Mouse (Mus musculus): Measurements from ENCODE around the gene Galnt13. TPM values are rescaled to one million over a fixed set of nuclear protein-coding genes. Genes with fewer than 3 reads are reported as not detected.

The Galnt13 gene
- total and polyA plus RNA-seq, 3 experiments: not detected

GRCm38 (mm10) chr2:54437501-54437830, 1.3 kb downstream of the Galnt13 start:
- peaks cover 44% of the 10 kb centered on the region for H3K9me3 ChIP-seq (replicated peaks; ENCODE audit: low read length)
- H3K79me2 ChIP-seq (replicated peaks; ENCODE audit: control insufficient read depth, extremely low read depth, insufficient read depth, poor library complexity, severe bottlenecking): no peaks in the 10 kb centered on the region
- H3K36me3 ChIP-seq (replicated peaks in 1 of 2; ENCODE audit: control insufficient read depth in 1 of 2, insufficient read depth in 1 of 2, low read length in 1 of 2): no peaks in the 10 kb centered on the region
- H3K4me3 ChIP-seq (replicated peaks in 1 of 3; ENCODE audit: low read depth in 2 of 3, low read length in 2 of 3, poor library complexity in 1 of 3): no peak overlapping the region
- no peak for TF ChIP-seq CHD2 (IDR thresholded peaks at IDR 0.05; ENCODE audit: low read length)
- TF ChIP-seq MEF2A (IDR thresholded peaks at IDR 0.05; ENCODE audit: borderline replicate concordance, low read depth, low read length): no peak
- no peak for TF ChIP-seq PAX5 (IDR thresholded peaks at IDR 0.05; ENCODE audit: low read length)
- no peak for TF ChIP-seq MYC (IDR thresholded peaks at IDR 0.05; ENCODE audit: low read depth, low read length)
- no peak for TF ChIP-seq GABPA (IDR thresholded peaks at IDR 0.05; ENCODE audit: insufficient replicate concordance, low read depth, low read length)
- TF ChIP-seq SMC3 (IDR thresholded peaks at IDR 0.05; ENCODE audit: low read depth, low read length): no peak
- TF ChIP-seq BHLHE40 (IDR thresholded peaks at IDR 0.05; ENCODE audit: low read depth, low read length): no peak
- no peak for TF ChIP-seq EP300 (IDR thresholded peaks at IDR 0.05; ENCODE audit: low read length)
- TF ChIP-seq ZC3H11A (IDR thresholded peaks at IDR 0.05; ENCODE audit: low read depth, low read length): no peak
- in situ Hi-C loops (cut with MboI; ENCODE audit: low pct_ligation_motif_present, low pct_unique_long_range_greater_than_20kb, low sequenced_read_pairs): no loop called here
- no peak for DNase-seq (ENCODE audit: extremely low read depth)
- H3K4me2 ChIP-seq (ENCODE audit: insufficient read depth, low read depth, poor library complexity, severe bottlenecking): no peak overlapping the region
- no peak overlapping the region for H3K27ac ChIP-seq (ENCODE audit: insufficient read depth, low read depth)
- H3K9ac ChIP-seq (ENCODE audit: insufficient read depth, low read depth): no peak overlapping the region
- H3K4me1 ChIP-seq (ENCODE audit: control insufficient read depth in 1 of 2, insufficient read depth in 2 of 2): no peaks in the 10 kb centered on the region
- no peaks in the 10 kb centered on the region for H3K27me3 ChIP-seq (replicated peaks)
- dilution Hi-C loops (cut with MboI; ENCODE audit: extremely low pct_ligation_motif_present, extremely low pct_unique_long_range_greater_than_20kb, low sequenced_read_pairs): no loop called here

- in situ Hi-C loops (cut with MboI; ENCODE audit: low pct_ligation_motif_present, low pct_unique_long_range_greater_than_20kb, low sequenced_read_pairs): no loop called here
- H3K79me2 ChIP-seq (replicated peaks; ENCODE audit: control insufficient read depth, extremely low read depth, insufficient read depth, poor library complexity, severe bottlenecking): no peaks in the 10 kb centered on the region
Measured at GRCm38 (mm10) chr2:54442734-54443500, 6.8 kb downstream of the Galnt13 start.

GRCm38 (mm10) chr2:54483426-54483825, 47.3 kb downstream of the Galnt13 start:
- H3K4me3 ChIP-seq (replicated peaks in 1 of 3; ENCODE audit: low read depth in 2 of 3, low read length in 2 of 3, poor library complexity in 1 of 3): no peak overlapping the region
- no peak overlapping the region for H3K27ac ChIP-seq (ENCODE audit: insufficient read depth, low read depth)
- no peaks in the 10 kb centered on the region for H3K4me1 ChIP-seq (ENCODE audit: control insufficient read depth in 1 of 2, insufficient read depth in 2 of 2)
- dilution Hi-C loops (cut with MboI; ENCODE audit: extremely low pct_ligation_motif_present, extremely low pct_unique_long_range_greater_than_20kb, low sequenced_read_pairs): no loop called here
- H3K36me3 ChIP-seq (replicated peaks in 1 of 2; ENCODE audit: control insufficient read depth in 1 of 2, insufficient read depth in 1 of 2, low read length in 1 of 2): no peaks in the 10 kb centered on the region
- H3K79me2 ChIP-seq (replicated peaks; ENCODE audit: control insufficient read depth, extremely low read depth, insufficient read depth, poor library complexity, severe bottlenecking): no peaks in the 10 kb centered on the region
- H3K9me3 ChIP-seq (replicated peaks; ENCODE audit: low read length): peaks cover 20% of the 10 kb centered on the region
- no peak for DNase-seq (ENCODE audit: extremely low read depth)
- no peaks in the 10 kb centered on the region for H3K27me3 ChIP-seq (replicated peaks)
- in situ Hi-C loops (cut with MboI; ENCODE audit: low pct_ligation_motif_present, low pct_unique_long_range_greater_than_20kb, low sequenced_read_pairs): no loop called here
- H3K9ac ChIP-seq (ENCODE audit: insufficient read depth, low read depth): no peak overlapping the region
- H3K4me2 ChIP-seq (ENCODE audit: insufficient read depth, low read depth, poor library complexity, severe bottlenecking): no peak overlapping the region
- TF ChIP-seq POLR2A (IDR thresholded peaks at IDR 0.05; ENCODE audit: low read depth, low read length) (no peak), ELF1 (IDR thresholded peaks at IDR 0.05; ENCODE audit: low read depth, low read length) (no peak), MAX (IDR thresholded peaks at IDR 0.05; ENCODE audit: low read length) (no peak), EP300 (IDR thresholded peaks at IDR 0.05; ENCODE audit: low read length) (no peak), ZNF384 (IDR thresholded peaks at IDR 0.05; ENCODE audit: low read depth, low read length) (no peak), CTCF (conservative IDR thresholded peaks at IDR 0.05 in 1 of 2, IDR thresholded peaks at IDR 0.05 in 1 of 2; ENCODE audit: low read depth in 2 of 2, low read length in 2 of 2) (no peak), ETS1 (conservative IDR thresholded peaks at IDR 0.05; ENCODE audit: low read depth, low read length) (no peak), GABPA (IDR thresholded peaks at IDR 0.05; ENCODE audit: insufficient replicate concordance, low read depth, low read length) (no peak), USF1 (IDR thresholded peaks at IDR 0.05; ENCODE audit: low read depth, low read length) (no peak), E2F4 (IDR thresholded peaks at IDR 0.05; ENCODE audit: insufficient replicate concordance, low read depth, low read length) (no peak), HCFC1 (IDR thresholded peaks at IDR 0.05; ENCODE audit: low read depth, low read length) (no peak), ZC3H11A (IDR thresholded peaks at IDR 0.05; ENCODE audit: low read depth, low read length) (no peak), MYC (IDR thresholded peaks at IDR 0.05; ENCODE audit: low read depth, low read length) (no peak), SMC3 (IDR thresholded peaks at IDR 0.05; ENCODE audit: low read depth, low read length) (no peak), MAZ (IDR thresholded peaks at IDR 0.05; ENCODE audit: low read depth, low read length) (no peak), RAD21 (IDR thresholded peaks at IDR 0.05; ENCODE audit: low read depth, low read length) (no peak), PAX5 (IDR thresholded peaks at IDR 0.05; ENCODE audit: low read length) (no peak), MAFK (IDR thresholded peaks at IDR 0.05; ENCODE audit: insufficient replicate concordance, low read length) (no peak)

More at GRCm38 (mm10) chr2:54442734-54443500, 6.8 kb downstream of the Galnt13 start:
- TF ChIP-seq CTCF (conservative IDR thresholded peaks at IDR 0.05 in 1 of 2, IDR thresholded peaks at IDR 0.05 in 1 of 2; ENCODE audit: low read depth in 2 of 2, low read length in 2 of 2): no peak
- no peak for TF ChIP-seq ZKSCAN1 (IDR thresholded peaks at IDR 0.05; ENCODE audit: borderline replicate concordance, low read depth, low read length)
- TF ChIP-seq KAT2A (IDR thresholded peaks at IDR 0.05; ENCODE audit: insufficient replicate concordance, low read length): no peak
- no peak for TF ChIP-seq JUN (IDR thresholded peaks at IDR 0.05; ENCODE audit: insufficient read depth, low read depth, low read length)
- no peak for TF ChIP-seq GABPA (IDR thresholded peaks at IDR 0.05; ENCODE audit: insufficient replicate concordance, low read depth, low read length)
- no peak for TF ChIP-seq RCOR1 (conservative IDR thresholded peaks at IDR 0.05; ENCODE audit: low read depth, low read length)
- no peak for TF ChIP-seq HCFC1 (IDR thresholded peaks at IDR 0.05; ENCODE audit: low read depth, low read length)
- TF ChIP-seq E2F4 (IDR thresholded peaks at IDR 0.05; ENCODE audit: insufficient replicate concordance, low read depth, low read length): no peak
- no peak for TF ChIP-seq TCF12 (IDR thresholded peaks at IDR 0.05; ENCODE audit: low read depth, low read length)
- H3K27me3 ChIP-seq (replicated peaks): no peaks in the 10 kb centered on the region
- H3K9ac ChIP-seq (ENCODE audit: insufficient read depth, low read depth): no peak overlapping the region
- H3K27ac ChIP-seq (ENCODE audit: insufficient read depth, low read depth): no peak overlapping the region
- H3K4me3 ChIP-seq (replicated peaks in 1 of 3; ENCODE audit: low read depth in 2 of 3, low read length in 2 of 3, poor library complexity in 1 of 3): no peak overlapping the region
- DNase-seq (ENCODE audit: extremely low read depth): no peak
- no peaks in the 10 kb centered on the region for H3K36me3 ChIP-seq (replicated peaks in 1 of 2; ENCODE audit: control insufficient read depth in 1 of 2, insufficient read depth in 1 of 2, low read length in 1 of 2)
- no peaks in the 10 kb centered on the region for H3K4me1 ChIP-seq (ENCODE audit: control insufficient read depth in 1 of 2, insufficient read depth in 2 of 2)
- dilution Hi-C loops (cut with MboI; ENCODE audit: extremely low pct_ligation_motif_present, extremely low pct_unique_long_range_greater_than_20kb, low sequenced_read_pairs): no loop called here
- peaks cover 20% of the 10 kb centered on the region for H3K9me3 ChIP-seq (replicated peaks; ENCODE audit: low read length)
- H3K4me2 ChIP-seq (ENCODE audit: insufficient read depth, low read depth, poor library complexity, severe bottlenecking): no peak overlapping the region

All from CH12.LX (cell line).